Mouse (Mus musculus) duodenum, adult 2 months (tissue): ENCODE data around the gene 4921517D22Rik. TPM values are rescaled to one million over a fixed set of nuclear protein-coding genes. Genes with fewer than 3 reads are reported as not detected.

Experiments
- polyA plus RNA-seq: library from polyadenylated mRNA; depleted of rRNA; stranded (reverse); fragments of >200 nt; gene quantifications from 2 replicates; pipeline ENCODE4 v1.2.3, GENCODE M21; 2012; ENCODE audit warnings: low replicate concordance; rRNA removed

The 4921517D22Rik gene
- polyA plus RNA-seq = not detected in 2 replicates

GRCm38 (mm10) chr13:59694008-59694407, at the start of gene 4921517D22Rik:
Gene 4921517D22Rik, minus strand, starts transcription at chr13:59694108.

GRCm38 (mm10) chr13:59731652-59732051, 37.7 kb upstream of the 4921517D22Rik start, which contains the start of gene Spata31d1d:
Gene Spata31d1d, minus strand, starts transcription at chr13:59731752.

GRCm38 (mm10) chr13:59711984-59712383, 18.1 kb upstream of the 4921517D22Rik start, which contains the start of gene Spata31d1b:
Gene Spata31d1b, plus strand, starts transcription at chr13:59712284.

GRCm38 (mm10) chr13:59710230-59710629, 16.3 kb upstream of the 4921517D22Rik start, which contains the start of gene Spata31d1a:
Gene Spata31d1a, minus strand, starts transcription at chr13:59710330.

GRCm38 (mm10) chr13:59675151-59676011, 18.5 kb downstream of the 4921517D22Rik start, which contains the start of gene Golm1:
Gene Golm1, minus strand, starts transcription at chr13:59675811.

Other genes with a start within 250 kb of the 4921517D22Rik start
- 1.5 and 2.3 TPM in 2 replicates for gene Agtpbp1, start 108.9 kb downstream of the 4921517D22Rik start, polyA plus RNA-seq
- 18.1 and 18.3 TPM in 2 replicates for gene Naa35, start 108.8 kb downstream of the 4921517D22Rik start, polyA plus RNA-seq
- gene Golm1, start 18.3 kb downstream of the 4921517D22Rik start, polyA plus RNA-seq = 13.5 and 39.8 TPM in 2 replicates
- not detected in 2 replicates for gene Spata31d1a, start 16.2 kb upstream of the 4921517D22Rik start, polyA plus RNA-seq
- gene Spata31d1b, start 18.2 kb upstream of the 4921517D22Rik start, polyA plus RNA-seq = not detected in 2 replicates
- not detected in 2 replicates for gene Spata31d1d, start 37.6 kb upstream of the 4921517D22Rik start, polyA plus RNA-seq
- 0.04 TPM in 1 of 2 replicates, not detected in the other for gene 1700014D04Rik, start 52.6 kb upstream of the 4921517D22Rik start, polyA plus RNA-seq
- 44.8 and 51.4 TPM in 2 replicates for gene Isca1, start 75.7 kb upstream of the 4921517D22Rik start, polyA plus RNA-seq
- not detected in 2 replicates for gene Gm49354, start 88.1 kb upstream of the 4921517D22Rik start, polyA plus RNA-seq
- 10.8 and 15.2 TPM in 2 replicates for gene Tut7, start 129.0 kb upstream of the 4921517D22Rik start, polyA plus RNA-seq